Mouse (Mus musculus): ENCODE measurements around the gene Pmpca. TPM values are rescaled to one million over a fixed set of nuclear protein-coding genes. Genes with fewer than 3 reads are reported as not detected.

Pmpca gene
- total and polyA plus RNA-seq, 3 experiments, result 76.5 to 542 (median 94.3) TPM

DNA sequence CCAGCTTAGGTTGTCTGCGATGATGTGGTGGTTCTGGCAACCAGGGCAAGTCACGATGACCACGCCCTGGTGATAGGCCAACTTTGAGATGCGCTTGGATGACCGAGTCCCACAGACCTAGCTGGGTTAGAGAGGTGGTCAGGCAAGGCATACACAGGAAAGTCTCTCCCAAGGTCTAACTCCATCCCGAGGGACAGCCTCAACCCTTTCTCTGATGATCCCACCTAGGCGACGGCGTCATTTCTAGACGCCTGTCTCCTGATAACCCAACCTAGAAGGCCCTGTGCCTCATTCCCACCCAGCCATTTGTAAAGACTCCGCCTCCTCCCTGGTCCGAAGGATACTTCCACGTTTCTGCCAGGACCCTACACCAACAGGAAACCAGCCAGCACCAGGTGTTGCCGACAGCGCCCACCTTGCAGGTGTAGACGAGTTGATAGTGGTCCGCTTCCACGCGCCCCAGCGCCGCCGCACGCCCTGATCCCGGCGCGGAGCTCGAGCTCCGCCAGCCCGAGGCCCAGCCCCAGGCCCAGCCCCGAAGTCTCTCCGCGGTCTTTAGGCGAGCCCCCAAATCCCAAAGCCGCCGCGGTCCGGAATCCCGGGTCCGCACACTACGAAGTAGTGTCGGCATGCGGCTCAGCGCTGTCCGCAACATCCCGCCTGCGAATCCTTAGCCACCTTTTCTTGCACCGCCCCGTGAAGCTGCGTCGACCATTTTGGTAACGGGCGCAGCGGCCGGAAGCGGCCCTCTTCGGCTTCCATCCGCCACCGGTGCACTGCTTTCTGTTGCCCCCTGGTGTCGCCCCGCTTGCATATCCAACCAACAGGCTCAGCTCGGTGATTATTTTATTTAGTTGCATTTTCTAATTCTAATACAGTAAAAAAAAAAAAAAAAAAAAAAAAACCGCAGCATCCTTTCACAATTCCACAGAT, 37.5 kb upstream of the Pmpca start, which contains the start of gene Dnlz:
TSS of gene Dnlz (minus strand) at position 753 of the 933 bp plus-strand sequence.
- no peaks in the 10 kb centered on the region for H3K9me3 ChIP-seq (replicated peaks)
- peaks cover 42% of the 10 kb centered on the region for H3K4me1 ChIP-seq (ENCODE audit: insufficient read depth, low read depth, low read length)
- peak within 1 kb of the TSS; percentile 83 for H3K4me3 ChIP-seq (ENCODE audit: low read depth, low read length)
- H3K36me3 ChIP-seq (replicated peaks), result peaks cover 38% of the 10 kb centered on the region
- peak; percentile 91 for DNase-seq (ENCODE audit: low spot score)
- TF ChIP-seq GATA2 (IDR thresholded peaks at IDR 0.05; ENCODE audit: borderline replicate concordance, low read depth, low read length), result no peak
- TF ChIP-seq CTCF (IDR thresholded peaks at IDR 0.05; ENCODE audit: low read depth, low read length), result 0 out of 2 replicates have a peak, but pooled peaks have one; percentile 17
- peak; percentile 68 for ATAC-seq (ENCODE audit: extremely low read depth, insufficient number of reproducible peaks, low FRiP score, poor library complexity, severe bottlenecking)
- H3K27me3 ChIP-seq (ENCODE audit: insufficient read depth, low read length), result peaks cover 10% of the 10 kb centered on the region

DNA sequence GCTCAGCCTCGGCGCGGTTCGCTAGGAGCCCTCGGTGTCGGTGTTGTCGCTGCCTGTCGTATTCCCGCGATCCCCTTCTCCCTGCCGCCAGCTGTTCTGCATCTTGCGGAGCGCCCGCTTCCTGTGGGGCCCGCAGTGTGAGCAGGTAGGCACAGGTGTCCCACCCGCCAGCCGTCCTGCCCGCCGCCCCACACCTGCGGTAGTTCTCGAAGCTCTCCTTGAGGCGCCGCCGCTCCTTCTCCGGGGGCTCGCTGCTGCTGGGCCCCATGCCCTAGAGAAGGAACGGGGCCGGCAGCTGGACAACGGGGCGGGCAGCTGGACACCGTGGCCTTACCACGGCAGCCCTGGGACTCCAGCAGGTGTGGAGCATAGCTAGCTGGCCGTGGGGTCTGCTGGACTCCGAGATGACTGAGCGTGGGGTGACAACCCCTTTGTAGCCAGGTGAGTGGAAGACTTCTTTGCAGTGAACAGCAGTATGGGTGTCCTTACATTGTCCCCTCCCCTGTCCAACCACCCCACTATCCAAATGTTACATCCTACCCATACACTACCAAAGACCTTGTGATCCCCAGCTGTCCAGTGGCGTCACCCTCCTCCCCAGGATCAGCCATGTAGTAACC, 36.7 kb upstream of the Pmpca start:
- Histone ChIP-seq H3K4me3 (ENCODE audit: low read depth, low read length) (peak overlapping the region; percentile 83), H3K9me3 (replicated peaks) (no peaks in the 10 kb centered on the region), H3K4me1 (ENCODE audit: insufficient read depth, low read depth, low read length) (peaks cover 42% of the 10 kb centered on the region), H3K36me3 (replicated peaks) (peaks cover 34% of the 10 kb centered on the region), H3K27me3 (ENCODE audit: insufficient read depth, low read length) (peaks cover 16% of the 10 kb centered on the region)
- peak; percentile 66 for DNase-seq (ENCODE audit: low spot score)
- no peak for ATAC-seq (ENCODE audit: extremely low read depth, insufficient number of reproducible peaks, low FRiP score, poor library complexity, severe bottlenecking)
- TF ChIP-seq POLR2AphosphoS5 (IDR thresholded peaks at IDR 0.05; ENCODE audit: insufficient replicate concordance, low read depth, low read length), result no peak
- TF ChIP-seq CTCF (IDR thresholded peaks at IDR 0.05; ENCODE audit: low read depth, low read length), result no peak
- TF ChIP-seq GATA2 (IDR thresholded peaks at IDR 0.05; ENCODE audit: borderline replicate concordance, low read depth, low read length), result no peak
- TF ChIP-seq TAL1 (conservative IDR thresholded peaks at IDR 0.05; ENCODE audit: low read depth, low read length), result no peak

DNA sequence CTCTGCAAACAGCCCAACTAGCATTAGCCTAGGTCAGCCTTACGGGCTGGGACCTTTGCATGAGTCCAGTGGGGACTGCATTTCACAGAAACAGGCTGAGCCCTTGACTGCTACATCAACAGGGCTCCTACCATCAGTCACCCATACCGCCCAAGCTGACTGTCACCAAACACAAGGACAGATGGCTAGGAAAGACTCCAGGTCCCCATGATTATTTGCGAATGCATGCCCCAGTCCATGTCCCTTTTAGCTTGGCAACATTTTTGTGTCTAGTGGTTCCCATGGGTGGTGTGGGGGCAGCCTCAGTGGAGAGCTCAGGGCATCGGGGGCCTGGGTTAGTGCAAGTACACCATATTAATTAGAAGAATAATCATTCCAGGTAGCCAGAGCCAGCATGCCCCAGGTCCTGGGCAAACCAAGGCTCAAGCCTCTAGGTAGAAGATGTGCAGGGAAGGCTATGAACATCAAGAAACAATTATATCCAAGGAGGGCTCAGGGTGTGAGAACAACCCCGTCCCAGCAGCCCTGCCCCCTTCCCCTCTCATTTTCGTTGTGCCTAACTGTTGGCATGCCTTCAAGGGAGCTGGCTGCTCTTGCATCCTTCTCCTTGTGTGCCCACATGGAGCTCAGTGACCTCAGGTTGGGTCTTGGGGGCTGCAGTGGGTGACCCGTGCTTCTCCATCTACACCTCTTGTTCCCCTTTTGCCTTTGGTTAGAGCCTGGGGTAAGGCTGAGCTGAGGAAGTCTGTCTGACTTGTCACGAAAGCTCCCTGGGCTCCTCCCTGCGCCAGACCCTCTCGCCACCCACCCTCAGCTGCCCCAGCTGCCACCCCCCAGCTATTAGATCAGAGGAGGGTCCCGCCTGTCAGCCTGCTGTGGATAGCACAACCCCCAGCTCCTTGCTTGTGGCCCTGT, 35.8 kb upstream of the Pmpca start:
- peak overlapping the region; percentile 83; the same call in 1 of the 2 replicates for H3K4me3 ChIP-seq (ENCODE audit: low read depth, low read length)
- H3K27me3 ChIP-seq (ENCODE audit: insufficient read depth, low read length), result peaks cover 23% of the 10 kb centered on the region
- H3K4me1 ChIP-seq (ENCODE audit: insufficient read depth, low read depth, low read length), result peaks cover 42% of the 10 kb centered on the region
- no peaks in the 10 kb centered on the region for H3K9me3 ChIP-seq (replicated peaks)
- TF ChIP-seq GATA2 (IDR thresholded peaks at IDR 0.05; ENCODE audit: borderline replicate concordance, low read depth, low read length), result no peak
- no peak for TF ChIP-seq TAL1 (conservative IDR thresholded peaks at IDR 0.05; ENCODE audit: low read depth, low read length)
- TF ChIP-seq GATA1 (IDR thresholded peaks at IDR 0.05; ENCODE audit: borderline replicate concordance, low read length), result no peak
- TF ChIP-seq POLR2AphosphoS5 (IDR thresholded peaks at IDR 0.05; ENCODE audit: insufficient replicate concordance, low read depth, low read length), result no peak
- no peak for TF ChIP-seq CTCF (IDR thresholded peaks at IDR 0.05; ENCODE audit: low read depth, low read length)
- ATAC-seq (ENCODE audit: extremely low read depth, insufficient number of reproducible peaks, low FRiP score, poor library complexity, severe bottlenecking), result no peak
- H3K36me3 ChIP-seq (replicated peaks), result peaks cover 25% of the 10 kb centered on the region
- no peak for DNase-seq (ENCODE audit: low spot score)

DNA sequence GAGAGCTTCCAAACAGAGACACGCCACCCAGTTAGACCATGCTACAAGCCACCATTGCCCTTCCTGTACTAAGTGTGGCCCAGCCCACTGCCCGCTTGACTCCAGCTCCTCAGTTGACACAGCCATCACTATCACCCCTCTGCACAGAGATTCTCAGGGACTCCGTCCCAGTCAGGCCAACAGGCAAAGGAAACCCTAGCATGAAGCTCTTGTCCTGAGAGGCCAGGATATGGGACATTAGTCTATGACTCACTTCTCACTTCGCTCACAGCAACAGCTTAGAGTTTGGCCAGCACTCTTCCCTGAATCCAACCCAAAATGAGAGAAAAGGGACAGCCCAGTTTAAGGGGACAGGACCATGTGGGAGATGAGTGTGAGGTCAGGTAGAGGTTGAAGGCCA, 34.7 kb upstream of the Pmpca start:
- H3K9me3 ChIP-seq (replicated peaks), result no peaks in the 10 kb centered on the region
- no peak overlapping the region for H3K4me3 ChIP-seq (ENCODE audit: low read depth, low read length)
- H3K36me3 ChIP-seq (replicated peaks), result peaks cover 14% of the 10 kb centered on the region
- no peak for ATAC-seq (ENCODE audit: extremely low read depth, insufficient number of reproducible peaks, low FRiP score, poor library complexity, severe bottlenecking)
- peaks cover 31% of the 10 kb centered on the region for H3K27me3 ChIP-seq (ENCODE audit: insufficient read depth, low read length)
- TF ChIP-seq POLR2AphosphoS5 (IDR thresholded peaks at IDR 0.05; ENCODE audit: insufficient replicate concordance, low read depth, low read length) (no peak), CTCF (IDR thresholded peaks at IDR 0.05; ENCODE audit: low read depth, low read length) (no peak), GATA1 (IDR thresholded peaks at IDR 0.05; ENCODE audit: borderline replicate concordance, low read length) (no peak), GATA2 (IDR thresholded peaks at IDR 0.05; ENCODE audit: borderline replicate concordance, low read depth, low read length) (no peak), TAL1 (conservative IDR thresholded peaks at IDR 0.05; ENCODE audit: low read depth, low read length) (no peak)
- no peak for DNase-seq (ENCODE audit: low spot score)
- H3K4me1 ChIP-seq (ENCODE audit: insufficient read depth, low read depth, low read length), result peaks cover 40% of the 10 kb centered on the region

DNA sequence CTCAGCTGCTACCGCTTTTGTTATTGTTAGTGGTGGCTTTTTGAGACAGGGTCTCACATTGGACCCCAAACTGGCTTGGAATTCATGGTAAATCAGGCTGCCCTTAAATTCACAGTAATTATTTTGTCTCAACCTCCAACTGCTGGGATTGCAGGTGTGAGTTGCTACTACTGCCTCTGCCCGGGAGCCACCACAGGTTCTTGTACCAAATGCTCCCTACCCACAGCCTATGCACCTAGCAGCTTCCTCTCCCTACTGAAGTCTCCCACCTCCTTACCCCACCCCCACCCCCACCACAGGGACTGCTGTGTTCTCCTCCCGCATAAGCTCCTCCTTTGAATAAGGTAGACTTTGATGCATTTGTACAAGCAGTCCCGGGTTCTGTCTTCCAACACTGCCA, 32.9 kb upstream of the Pmpca start:
- Histone ChIP-seq H3K27me3 (ENCODE audit: insufficient read depth, low read length) (peaks cover 31% of the 10 kb centered on the region), H3K9me3 (replicated peaks) (no peaks in the 10 kb centered on the region), H3K4me1 (ENCODE audit: insufficient read depth, low read depth, low read length) (peaks cover 28% of the 10 kb centered on the region), H3K4me3 (ENCODE audit: low read depth, low read length) (no peak overlapping the region), H3K36me3 (replicated peaks) (peaks cover 10% of the 10 kb centered on the region)
- DNase-seq (ENCODE audit: low spot score), result no peak
- TF ChIP-seq GATA2 (IDR thresholded peaks at IDR 0.05; ENCODE audit: borderline replicate concordance, low read depth, low read length), result no peak
- no peak for TF ChIP-seq CTCF (IDR thresholded peaks at IDR 0.05; ENCODE audit: low read depth, low read length)
- TF ChIP-seq GATA1 (IDR thresholded peaks at IDR 0.05; ENCODE audit: borderline replicate concordance, low read length), result no peak
- no peak for TF ChIP-seq TAL1 (conservative IDR thresholded peaks at IDR 0.05; ENCODE audit: low read depth, low read length)
- TF ChIP-seq POLR2AphosphoS5 (IDR thresholded peaks at IDR 0.05; ENCODE audit: insufficient replicate concordance, low read depth, low read length), result no peak
- ATAC-seq (ENCODE audit: extremely low read depth, insufficient number of reproducible peaks, low FRiP score, poor library complexity, severe bottlenecking), result no peak

Data from G1E (cell line).